Mouse (Mus musculus): ENCODE measurements at regions not wholly inside any gene's neighbourhood (a gene's known extent, or its start where the extent isn't known, plus 50 kb on each side); places are given as distances from the start of the nearest gene placed in this dataset.
A peak's percentile ranks its signal among the peaks of the same experiment; 100 is the strongest.

DNA sequence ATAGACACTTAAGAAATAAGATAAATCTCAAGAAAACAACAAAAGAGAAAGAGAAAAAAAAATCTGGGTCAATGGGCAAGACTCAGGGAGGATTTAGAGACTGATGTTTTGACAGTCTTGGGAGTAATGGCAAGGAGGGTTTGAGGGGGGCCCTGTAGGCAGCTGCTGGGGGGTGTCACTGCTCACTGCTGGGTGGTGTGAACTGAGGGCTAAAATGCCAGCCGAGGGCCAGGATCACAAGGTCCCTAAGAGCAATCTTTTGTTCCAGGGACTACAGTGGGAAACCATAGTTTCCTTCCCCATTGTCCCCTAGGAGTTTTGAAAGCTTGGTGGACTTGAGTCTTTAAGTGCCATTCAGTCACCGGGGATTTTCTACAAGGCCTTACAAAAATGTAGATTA, 304.8 kb downstream of the Klf5 start:
- Histone ChIP-seq H3K9me3 (no peaks in the 10 kb centered on the region), H3K36me3 (no peaks in the 10 kb centered on the region), H3K27ac (replicated peaks) (no peak overlapping the region), H3K4me3 (no peak overlapping the region), H3K4me2 (no peak overlapping the region), H3K4me1 (replicated peaks) (no peaks in the 10 kb centered on the region), H3K9ac (no peak overlapping the region), H3K27me3 (no peaks in the 10 kb centered on the region)
- no peak for ATAC-seq (ENCODE audit: low read depth)
- WGBS, result 55% methylated on average over 2 of the region's 2 CpGs

DNA sequence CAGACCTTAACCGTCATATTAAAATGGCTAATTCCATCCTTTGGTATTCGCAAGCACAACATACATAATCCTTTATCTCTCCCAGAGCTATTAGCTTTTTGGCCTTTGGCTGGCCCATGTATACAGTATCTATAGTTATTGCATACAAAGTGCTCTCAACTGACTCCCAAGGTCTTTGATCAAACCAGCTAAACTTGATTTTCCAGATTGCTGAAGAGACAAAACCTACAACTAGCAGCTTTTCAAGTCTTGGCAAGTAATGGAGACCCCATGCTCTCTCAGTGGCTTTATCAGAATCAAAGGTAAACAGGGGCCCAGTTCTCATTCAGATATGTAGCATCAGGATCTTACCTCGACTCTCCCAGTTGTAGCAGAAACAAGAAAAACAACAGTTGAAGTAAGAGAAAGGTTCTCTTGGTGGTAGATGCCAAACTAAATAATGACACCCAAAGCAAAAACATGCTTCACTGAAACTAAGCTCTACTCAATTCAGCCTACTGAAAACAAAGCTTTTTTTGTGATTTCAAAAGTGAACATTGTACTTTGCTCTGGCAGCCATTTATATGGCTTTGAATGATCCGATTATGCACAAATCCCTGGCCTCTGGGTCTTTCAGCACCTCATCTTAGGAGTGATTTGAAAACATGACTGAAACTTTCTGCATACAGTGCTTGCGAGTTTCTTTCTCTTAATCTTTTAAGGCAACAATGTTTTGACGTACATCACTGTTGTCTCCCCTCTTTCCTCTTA, 307.0 kb downstream of the Klf5 start:
- Histone ChIP-seq H3K9ac (no peak overlapping the region), H3K9me3 (no peaks in the 10 kb centered on the region), H3K4me2 (no peak overlapping the region), H3K27ac (replicated peaks) (no peak overlapping the region), H3K36me3 (no peaks in the 10 kb centered on the region), H3K27me3 (no peaks in the 10 kb centered on the region), H3K4me3 (no peak overlapping the region), H3K4me1 (replicated peaks) (no peaks in the 10 kb centered on the region)
- WGBS, result 84% methylated on average over 6 of the region's 6 CpGs
- no peak for ATAC-seq (ENCODE audit: low read depth)

DNA sequence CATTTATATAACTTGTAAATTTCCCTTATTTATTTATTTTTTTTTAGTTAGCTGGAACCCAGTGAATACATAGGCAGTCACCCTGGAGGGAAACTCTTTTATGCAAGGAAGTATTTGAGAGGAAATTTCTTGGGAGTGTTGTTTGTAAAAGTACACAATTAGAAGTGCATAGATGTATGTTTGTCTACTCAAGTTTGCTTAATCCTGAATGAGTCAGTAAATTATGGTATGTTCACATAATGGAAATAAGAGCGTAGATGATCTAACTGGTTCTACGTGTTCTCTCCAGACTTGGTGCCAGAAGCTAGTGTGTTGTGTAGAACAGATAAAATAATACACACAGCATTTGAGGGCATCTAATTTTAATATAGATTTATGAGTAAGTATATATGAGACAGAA, 310.5 kb downstream of the Klf5 start:
- Histone ChIP-seq H3K27me3 (no peaks in the 10 kb centered on the region), H3K4me2 (no peak overlapping the region), H3K4me1 (replicated peaks) (no peaks in the 10 kb centered on the region), H3K9ac (no peak overlapping the region), H3K36me3 (no peaks in the 10 kb centered on the region), H3K9me3 (no peaks in the 10 kb centered on the region), H3K27ac (replicated peaks) (no peak overlapping the region), H3K4me3 (no peak overlapping the region)
- no peak for ATAC-seq (ENCODE audit: low read depth)
- 96% methylated on average over 2 of the region's 2 CpGs for WGBS

DNA sequence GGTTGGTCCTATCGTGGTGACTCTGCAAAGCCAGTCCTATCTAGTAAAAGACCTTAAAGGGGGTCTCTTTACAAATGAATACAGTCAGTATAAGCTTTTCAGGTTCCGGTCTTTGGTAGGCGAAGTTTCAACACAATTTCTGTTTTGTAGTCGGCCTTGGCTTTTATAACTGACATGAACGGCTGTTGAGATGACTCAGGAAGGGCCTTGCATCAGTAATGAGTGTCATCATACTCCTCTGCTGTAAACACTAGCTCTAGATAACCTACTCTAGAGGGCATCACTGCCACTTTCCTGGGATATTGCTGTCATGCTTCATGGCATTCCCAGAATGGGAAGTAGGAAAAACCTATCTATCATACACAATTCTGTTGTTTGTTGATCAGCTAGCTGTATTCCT, 312.9 kb downstream of the Klf5 start:
- Histone ChIP-seq H3K4me3 (no peak overlapping the region), H3K36me3 (no peaks in the 10 kb centered on the region), H3K27me3 (no peaks in the 10 kb centered on the region), H3K4me2 (no peak overlapping the region), H3K27ac (replicated peaks) (no peak overlapping the region), H3K9me3 (no peaks in the 10 kb centered on the region), H3K4me1 (replicated peaks) (no peaks in the 10 kb centered on the region), H3K9ac (no peak overlapping the region)
- 97% methylated on average over 5 of the region's 5 CpGs for WGBS
- no peak for ATAC-seq (ENCODE audit: low read depth)

DNA sequence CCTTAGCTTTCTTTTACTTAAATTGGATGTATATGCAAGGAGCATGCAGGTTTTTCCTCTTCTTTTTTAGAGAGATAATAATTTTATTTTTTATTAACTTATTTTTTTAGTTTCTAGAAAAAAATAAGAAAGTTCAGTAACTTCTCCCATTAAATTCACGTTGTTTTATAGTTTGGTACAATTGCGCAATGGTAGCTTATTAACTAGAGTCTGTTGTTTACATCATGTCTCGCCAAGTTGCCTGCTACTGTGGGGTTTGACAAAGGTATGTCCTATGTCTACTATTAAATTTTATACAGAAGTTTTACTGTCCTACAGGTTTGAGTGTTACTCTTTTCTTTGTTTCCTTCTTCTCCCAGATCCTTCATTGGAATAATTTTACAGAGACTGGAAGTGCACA, 313.6 kb downstream of the Klf5 start:
- Histone ChIP-seq H3K4me2 (no peak overlapping the region), H3K27ac (replicated peaks) (no peak overlapping the region), H3K27me3 (no peaks in the 10 kb centered on the region), H3K4me3 (no peak overlapping the region), H3K36me3 (no peaks in the 10 kb centered on the region), H3K4me1 (replicated peaks) (peaks cover 7% of the 10 kb centered on the region; the same call in 1 of the 2 replicates), H3K9ac (no peak overlapping the region), H3K9me3 (no peaks in the 10 kb centered on the region)
- ATAC-seq (ENCODE audit: low read depth), result no peak
- WGBS, result 91% methylated on average over 3 of the region's 3 CpGs

DNA sequence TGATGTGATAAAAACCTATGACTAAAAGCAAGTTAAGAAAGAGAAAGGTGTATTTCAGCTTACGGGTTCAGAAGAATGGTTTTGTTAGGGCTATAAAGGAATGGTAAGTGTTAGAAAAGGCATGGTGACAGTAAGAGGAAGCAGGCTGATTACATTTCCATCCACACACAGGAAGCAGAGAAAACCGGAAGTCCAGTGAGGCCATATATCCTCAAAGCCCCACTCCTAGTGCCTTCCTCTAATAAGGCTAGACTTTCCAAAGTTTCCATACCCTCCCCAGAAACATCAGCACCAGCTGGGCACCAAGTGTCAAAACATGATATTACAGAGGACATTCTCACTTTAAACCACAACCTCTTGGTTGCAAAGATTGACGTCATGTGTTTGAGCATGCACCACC, 316.3 kb downstream of the Klf5 start:
- no peak overlapping the region for H3K4me2 ChIP-seq
- H3K36me3 ChIP-seq, result no peaks in the 10 kb centered on the region
- peaks cover 9% of the 10 kb centered on the region; the same call in 1 of the 2 replicates for H3K4me1 ChIP-seq (replicated peaks)
- H3K27me3 ChIP-seq, result no peaks in the 10 kb centered on the region
- no peak overlapping the region for H3K9ac ChIP-seq
- ATAC-seq (ENCODE audit: low read depth), result no peak
- no peaks in the 10 kb centered on the region for H3K9me3 ChIP-seq
- no peak overlapping the region for H3K27ac ChIP-seq (replicated peaks)
- 87% methylated on average over 3 of the region's 3 CpGs for WGBS
- no peak overlapping the region for H3K4me3 ChIP-seq

DNA sequence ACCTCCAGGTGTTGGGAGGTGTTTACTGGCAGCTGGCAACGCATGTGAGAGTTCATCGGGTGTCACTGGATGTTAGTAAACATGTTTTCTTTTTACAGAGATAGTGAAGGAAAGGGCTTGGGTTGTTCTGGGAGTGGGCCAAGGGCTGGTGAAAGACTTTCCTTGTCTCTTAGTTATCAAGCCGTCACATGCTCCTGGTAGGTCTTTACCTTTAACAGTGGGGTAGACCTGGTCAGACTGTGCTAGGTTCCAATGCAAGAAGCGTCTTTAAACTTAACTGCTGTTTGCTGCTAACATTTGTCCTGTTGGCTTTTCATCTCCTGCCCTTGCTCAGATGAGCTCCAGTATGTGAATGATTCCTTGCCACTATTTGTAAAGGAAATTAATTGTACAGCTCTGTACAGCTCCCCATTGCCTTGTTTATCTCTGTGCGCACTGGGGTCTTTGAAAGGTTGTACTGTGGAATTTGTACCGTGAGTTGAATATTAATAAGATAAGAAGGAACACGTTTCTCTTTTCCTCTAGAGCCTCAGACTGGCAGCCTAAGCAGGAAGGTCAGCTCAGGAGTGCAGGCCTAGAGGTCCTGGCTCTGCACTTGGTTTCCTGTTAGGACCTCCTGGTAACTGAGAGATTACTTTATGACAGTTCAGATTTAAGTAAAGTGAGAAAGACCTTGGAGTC, 318.3 kb downstream of the Klf5 start:
- Histone ChIP-seq H3K9me3 (no peaks in the 10 kb centered on the region), H3K36me3 (no peaks in the 10 kb centered on the region), H3K4me1 (replicated peaks) (peaks cover 9% of the 10 kb centered on the region; the same call in 1 of the 2 replicates), H3K9ac (no peak overlapping the region), H3K4me3 (no peak overlapping the region), H3K4me2 (no peak overlapping the region), H3K27me3 (no peaks in the 10 kb centered on the region), H3K27ac (replicated peaks) (0 out of 2 replicates have a peak overlapping the region, but pooled peaks have one; percentile 7)
- WGBS, result 59% methylated on average over 7 of the region's 7 CpGs
- peak; percentile 36; the same call in 1 of the 2 replicates for ATAC-seq (ENCODE audit: low read depth)

DNA sequence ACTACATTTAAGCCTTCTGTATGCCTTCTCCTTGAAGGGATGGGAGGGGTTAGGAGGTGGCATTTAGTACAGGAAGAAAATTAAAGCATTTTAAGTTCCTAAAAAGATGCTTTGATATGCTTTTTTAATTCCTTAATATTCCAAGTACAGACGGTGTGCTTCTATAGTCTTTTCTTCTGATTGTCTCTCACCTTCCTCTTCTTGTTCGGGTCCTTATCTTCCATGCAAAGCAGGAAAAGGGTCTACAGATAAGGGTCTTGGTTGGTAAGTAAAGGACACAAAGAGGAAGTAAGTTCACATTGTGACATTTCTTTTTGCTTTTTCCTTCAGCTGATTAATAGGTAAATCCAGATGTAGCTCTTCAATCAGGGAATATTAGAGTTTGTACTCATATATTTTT, 318.9 kb downstream of the Klf5 start:
- Histone ChIP-seq H3K4me2 (no peak overlapping the region), H3K4me1 (replicated peaks) (peaks cover 9% of the 10 kb centered on the region; the same call in 1 of the 2 replicates), H3K9me3 (no peaks in the 10 kb centered on the region), H3K27me3 (no peaks in the 10 kb centered on the region), H3K36me3 (no peaks in the 10 kb centered on the region), H3K9ac (no peak overlapping the region), H3K27ac (replicated peaks) (no peak overlapping the region), H3K4me3 (no peak overlapping the region)
- ATAC-seq (ENCODE audit: low read depth), result no peak
- WGBS, result 85% methylated on average over 2 of the region's 2 CpGs

DNA sequence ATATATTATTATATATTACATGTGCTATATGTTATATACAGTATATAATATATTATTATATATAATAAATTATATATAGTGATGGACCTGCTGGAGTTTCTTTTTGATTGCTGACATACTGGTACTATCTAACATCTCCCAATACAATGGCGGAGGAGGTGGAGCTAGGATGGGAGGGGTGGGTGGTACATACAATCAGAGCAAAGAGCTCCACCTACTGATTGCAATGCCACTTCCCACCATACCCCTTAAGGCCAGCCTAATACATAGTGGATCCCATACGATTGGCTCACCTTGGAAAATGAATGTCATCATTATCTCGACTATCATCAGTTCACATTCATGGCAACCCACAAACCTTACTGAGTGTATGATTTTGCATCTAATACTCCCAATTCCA, 323.0 kb downstream of the Klf5 start:
- no peaks in the 10 kb centered on the region for H3K9me3 ChIP-seq
- H3K36me3 ChIP-seq, result no peaks in the 10 kb centered on the region
- 89% methylated on average over 3 of the region's 3 CpGs for WGBS
- H3K4me3 ChIP-seq, result no peak overlapping the region
- no peaks in the 10 kb centered on the region for H3K27me3 ChIP-seq
- no peak overlapping the region for H3K9ac ChIP-seq
- H3K27ac ChIP-seq (replicated peaks), result no peak overlapping the region
- no peak for ATAC-seq (ENCODE audit: low read depth)
- no peak overlapping the region for H3K4me2 ChIP-seq
- peaks cover 9% of the 10 kb centered on the region; the same call in 1 of the 2 replicates for H3K4me1 ChIP-seq (replicated peaks)

DNA sequence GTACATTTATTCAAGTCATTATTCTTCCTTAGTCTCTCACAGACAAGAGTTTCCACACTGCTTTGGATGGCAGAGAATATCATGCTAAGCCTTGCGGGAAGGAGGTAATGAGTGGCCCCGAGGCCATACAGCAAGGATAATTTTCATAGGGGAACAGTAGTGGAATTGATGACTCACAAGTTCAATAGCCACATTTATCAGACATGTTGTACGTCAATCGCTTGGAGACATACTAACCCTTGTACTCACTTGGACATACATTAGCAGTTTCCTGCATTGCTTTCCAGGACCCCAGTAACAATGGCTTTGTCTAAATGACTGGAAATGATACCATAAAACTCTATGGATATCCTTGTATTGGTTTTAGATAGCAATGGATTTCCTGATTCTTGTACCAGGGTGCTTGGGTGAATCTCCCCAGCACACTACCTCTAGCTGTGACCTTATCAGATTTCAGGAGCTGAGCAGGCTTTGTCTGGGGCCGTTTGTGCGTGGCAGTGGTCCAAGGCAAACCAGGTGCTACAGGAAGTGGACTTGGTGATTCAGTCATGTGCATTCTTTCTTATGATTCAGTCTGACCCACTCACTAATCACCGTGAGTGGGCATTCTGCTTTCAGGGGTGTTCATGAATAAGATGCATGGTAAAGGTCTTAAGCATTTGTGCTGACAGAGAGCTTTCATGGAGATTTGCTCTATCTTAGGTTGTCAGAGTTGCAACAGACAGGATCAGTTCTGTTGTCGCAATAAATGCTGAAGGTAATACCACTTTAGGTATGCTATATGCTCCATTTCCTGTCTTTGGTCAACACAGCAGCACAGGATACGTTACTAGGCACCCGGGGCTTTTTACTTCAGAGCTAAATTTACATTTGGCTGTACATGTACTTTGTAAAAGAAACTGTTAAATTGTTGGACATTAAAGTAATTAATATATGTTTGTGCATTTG, 326.2 kb downstream of the Klf5 start:
- ATAC-seq (ENCODE audit: low read depth), result no peak
- Histone ChIP-seq H3K9ac (no peak overlapping the region), H3K9me3 (no peaks in the 10 kb centered on the region), H3K4me2 (no peak overlapping the region), H3K27me3 (no peaks in the 10 kb centered on the region), H3K36me3 (no peaks in the 10 kb centered on the region), H3K4me3 (no peak overlapping the region), H3K27ac (replicated peaks) (no peak overlapping the region), H3K4me1 (replicated peaks) (no peaks in the 10 kb centered on the region)
- WGBS, result 85% methylated on average over 10 of the region's 10 CpGs

DNA sequence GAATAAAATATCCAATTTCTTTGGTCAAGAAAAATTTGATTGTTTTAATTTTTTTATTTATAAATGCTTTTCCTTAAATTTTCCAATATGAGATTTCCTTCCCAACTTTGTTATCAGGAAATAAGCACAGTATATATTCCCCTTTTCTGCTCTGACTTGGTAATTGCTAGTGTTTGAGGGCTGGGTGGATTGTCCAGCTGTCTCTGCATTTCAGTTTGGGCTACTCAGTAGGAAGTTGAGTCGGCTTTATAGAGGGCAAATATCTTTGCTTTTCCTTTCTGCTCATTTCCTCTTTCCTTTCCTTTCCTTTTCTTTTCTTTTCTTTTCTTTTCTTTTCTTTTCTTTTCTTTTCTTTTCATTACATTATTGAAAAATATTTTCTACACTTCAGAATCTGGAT, 329.1 kb downstream of the Klf5 start:
- no peak overlapping the region for H3K9ac ChIP-seq
- no peak overlapping the region for H3K4me2 ChIP-seq
- no peaks in the 10 kb centered on the region for H3K27me3 ChIP-seq
- 79% methylated on average over 1 of the region's 1 CpGs for WGBS
- H3K36me3 ChIP-seq, result no peaks in the 10 kb centered on the region
- H3K9me3 ChIP-seq, result no peaks in the 10 kb centered on the region
- ATAC-seq (ENCODE audit: low read depth), result no peak
- no peak overlapping the region for H3K27ac ChIP-seq (replicated peaks)
- no peaks in the 10 kb centered on the region for H3K4me1 ChIP-seq (replicated peaks)
- no peak overlapping the region for H3K4me3 ChIP-seq

DNA sequence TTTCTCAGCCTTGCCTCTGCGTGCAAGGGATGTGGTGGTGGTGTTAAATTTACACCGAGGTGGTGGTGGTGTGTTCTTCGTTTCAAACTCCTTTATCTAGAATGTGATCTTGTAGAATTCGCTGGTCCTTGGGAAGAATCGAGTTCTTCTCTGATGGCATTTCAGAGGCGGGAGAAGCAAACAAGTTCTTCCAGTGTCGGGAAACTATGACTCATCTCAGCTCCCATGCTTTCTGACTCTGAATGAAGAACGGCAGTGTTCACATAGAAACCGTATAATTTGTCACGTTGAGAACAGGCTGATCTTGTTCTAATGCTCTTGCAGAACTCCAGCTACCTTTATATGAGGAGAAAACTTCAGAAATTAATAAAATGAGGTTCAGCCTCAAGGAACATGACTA, 332.6 kb downstream of the Klf5 start:
- no peaks in the 10 kb centered on the region for H3K27me3 ChIP-seq
- H3K4me3 ChIP-seq, result no peak overlapping the region
- H3K9ac ChIP-seq, result no peak overlapping the region
- WGBS, result 81% methylated on average over 10 of the region's 10 CpGs
- no peak overlapping the region for H3K27ac ChIP-seq (replicated peaks)
- no peaks in the 10 kb centered on the region for H3K36me3 ChIP-seq
- H3K4me2 ChIP-seq, result no peak overlapping the region
- no peaks in the 10 kb centered on the region for H3K9me3 ChIP-seq
- H3K4me1 ChIP-seq (replicated peaks), result no peaks in the 10 kb centered on the region
- no peak for ATAC-seq (ENCODE audit: low read depth)
